Mouse (Mus musculus) C2C12 (cell line): ENCODE measurements around the gene Scgb2b24. TPM values are rescaled to one million over a fixed set of nuclear protein-coding genes. Genes with fewer than 3 reads are reported as not detected.

ENCODE experiments used
- H3K27me3 ChIP-seq: one replicate; pipeline ENCODE4 v1.6.1; 2011; ENCODE audit not compliant: control insufficient read depth, insufficient read depth, insufficient read length
- H3K36me3 ChIP-seq: one replicate; pipeline ENCODE4 v1.6.1; 2011; ENCODE audit not compliant: control insufficient read depth, insufficient read depth
- H3K4me3 ChIP-seq: one replicate; pipeline ENCODE4 v1.5.1; 2011; ENCODE audit warnings: mild to moderate bottlenecking, control low read depth; ENCODE audit not compliant: poor library complexity, insufficient read depth, severe bottlenecking
- H3K79me2 ChIP-seq: one replicate; pipeline ENCODE4 v1.6.1; 2011; ENCODE audit not compliant: control insufficient read depth, insufficient read depth
- H3K79me3 ChIP-seq: one replicate; pipeline ENCODE4 v1.6.1; 2011; ENCODE audit warnings: low read depth, control low read depth
- H3ac ChIP-seq: one replicate; pipeline ENCODE3; 2011; ENCODE audit warnings: low read depth; ENCODE audit not compliant: control insufficient read depth, insufficient read length
- CEBPB ChIP-seq: IDR thresholded peaks from one replicate; pipeline ENCODE4 v1.6.1; 2011; ENCODE audit warnings: low read depth, mild to moderate bottlenecking, control low read depth, moderate library complexity
- CTCF ChIP-seq: IDR thresholded peaks from one replicate; pipeline ENCODE4 v1.5.1; 2011; ENCODE audit not compliant: control insufficient read depth, insufficient read depth, insufficient read length
- FOSL1 ChIP-seq: IDR thresholded peaks from one replicate; pipeline ENCODE4 v1.8.0; 2011; ENCODE audit warnings: mild to moderate bottlenecking, low read length; ENCODE audit not compliant: poor library complexity, insufficient read depth, severe bottlenecking
- MAX ChIP-seq: IDR thresholded peaks from one replicate; pipeline ENCODE4 v1.6.1; 2011; ENCODE audit warnings: mild to moderate bottlenecking, control low read depth
- MYOD1 ChIP-seq: IDR thresholded peaks from one replicate; pipeline ENCODE4 v1.6.1; 2011; ENCODE audit warnings: low read depth; ENCODE audit not compliant: control insufficient read depth, insufficient read length
- MYOG ChIP-seq: IDR thresholded peaks from one replicate; pipeline ENCODE4 v1.6.1; 2011; ENCODE audit not compliant: control insufficient read depth, insufficient read length; ENCODE audit errors: extremely low read depth
- USF1 ChIP-seq: IDR thresholded peaks from one replicate; pipeline ENCODE4 v1.6.1; 2011; ENCODE audit warnings: low read depth, mild to moderate bottlenecking, control low read depth, moderate library complexity
- long read RNA-seq, 2 experiments: library from polyadenylated mRNA; unstranded; transcript quantifications; one replicate each; pipeline ENCODE4 v2.0.0; 2019 to 2020
- polyA plus RNA-seq: library from polyadenylated mRNA; unstranded; fragments of >200 nt; fragmentation: generic; extraction: Trizol; gene quantifications from one replicate; pipeline ENCODE4 v1.2.1, GENCODE M21; 2012; ENCODE audit warnings: missing spikeins

The Scgb2b24 gene
- polyA plus RNA-seq = not detected
- long read RNA-seq, experiment 1 = 0 reads
- long read RNA-seq, experiment 2 = 0 reads

DNA sequence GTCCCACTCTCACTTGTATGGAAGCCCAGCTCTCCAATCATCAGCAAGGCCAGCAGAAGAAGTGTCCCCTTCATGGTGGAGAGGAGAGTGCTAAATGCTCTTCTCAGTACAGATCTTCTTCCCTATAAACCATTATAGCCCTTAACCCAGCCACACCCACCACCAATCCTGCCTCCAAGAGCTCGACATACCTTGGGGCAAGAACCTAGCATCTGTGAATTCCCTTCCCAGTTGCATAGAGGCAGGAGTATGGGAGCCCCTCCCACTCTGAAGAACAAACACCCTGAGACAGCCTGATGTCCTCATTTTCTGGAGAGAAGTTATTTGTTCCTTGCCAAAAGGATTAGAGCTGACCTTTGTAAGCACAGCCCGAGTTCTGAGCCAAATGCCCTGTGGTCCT, at the start of gene Scgb2b24:
Scgb2b24 (minus strand) TSS at position 101 of the 400 bp plus-strand sequence.
- TF ChIP-seq MYOD1 (no peak), CTCF (no peak), USF1 (no peak), FOSL1 (no peak), MAX (no peak), CEBPB (no peak), MYOG (no peak)
- Histone ChIP-seq H3K36me3 (no peaks in the 10 kb centered on the region), H3K4me3 (no peak within 1 kb of the TSS), H3ac (no peak within 1 kb of the TSS), H3K79me3 (no peaks in the 10 kb centered on the region), H3K27me3 (no peaks in the 10 kb centered on the region), H3K79me2 (no peaks in the 10 kb centered on the region)

DNA sequence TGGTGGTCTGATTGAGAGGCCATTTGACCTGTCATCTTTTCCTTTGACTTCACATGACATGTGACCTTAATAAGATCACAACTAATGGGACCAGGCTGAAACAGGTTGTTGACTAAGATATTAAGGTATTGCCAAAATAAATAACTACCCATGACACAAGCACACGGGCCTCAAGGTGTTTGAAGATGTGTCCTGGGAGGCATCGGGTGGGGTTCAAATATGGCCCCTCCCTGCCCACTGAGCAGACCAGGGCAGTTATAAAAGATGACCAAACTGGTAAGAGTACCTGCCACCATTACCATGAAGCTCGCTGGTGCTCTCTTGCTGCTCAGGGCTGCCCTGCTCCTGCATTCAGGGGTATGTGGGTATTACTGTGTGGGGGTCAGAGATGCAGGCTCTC, 4.4 kb upstream of the Scgb2b24 start, which contains the start of gene Scgb1b24:
Scgb1b24 (plus strand) TSS at position 301 of the 400 bp plus-strand sequence.
- H3K79me2 ChIP-seq = no peaks in the 10 kb centered on the region
- no peak for TF ChIP-seq CTCF
- no peak for TF ChIP-seq CEBPB
- no peak for TF ChIP-seq MYOG
- TF ChIP-seq MAX = no peak
- no peak for TF ChIP-seq USF1
- no peak for TF ChIP-seq FOSL1
- TF ChIP-seq MYOD1 = no peak
- no peaks in the 10 kb centered on the region for H3K36me3 ChIP-seq
- H3K27me3 ChIP-seq = no peaks in the 10 kb centered on the region
- no peak within 1 kb of the TSS for H3K4me3 ChIP-seq
- H3K79me3 ChIP-seq = no peaks in the 10 kb centered on the region
- H3ac ChIP-seq = no peak within 1 kb of the TSS

GRCm38 (mm10) chr7:33689864-33690263, 49.2 kb downstream of the Scgb2b24 start:
- TF ChIP-seq USF1 = no peak
- H3K27me3 ChIP-seq = no peaks in the 10 kb centered on the region
- no peaks in the 10 kb centered on the region for H3K79me2 ChIP-seq
- no peak overlapping the region for H3K4me3 ChIP-seq
- H3K36me3 ChIP-seq = no peaks in the 10 kb centered on the region
- H3ac ChIP-seq = no peak overlapping the region
- no peaks in the 10 kb centered on the region for H3K79me3 ChIP-seq

Other genes with a start within 250 kb of the Scgb2b24 start
- not detected for gene Scgb2b21, start 218.9 kb downstream of the Scgb2b24 start, polyA plus RNA-seq
- gene Scgb1b24, start 4.5 kb upstream of the Scgb2b24 start, polyA plus RNA-seq = not detected
- gene Scgb2b26, start 205.7 kb upstream of the Scgb2b24 start, polyA plus RNA-seq = not detected